Mouse (Mus musculus): ENCODE results near the gene Ube2t.

Ube2t gene

GRCm38 (mm10) chr1:134962053-134962803 lies at the start of gene Ube2t:
Ube2t (plus strand) TSS chr1:134962565.
- no peak for TF ChIP-seq GATA4 (IDR thresholded peaks at IDR 0.05; ENCODE audit: insufficient replicate concordance, low read length)

GRCm38 (mm10) chr1:134913535-134913934 lies 48.8 kb upstream of the Ube2t start:
- TF ChIP-seq GATA4 (IDR thresholded peaks at IDR 0.05; ENCODE audit: insufficient replicate concordance, low read length) = no peak

- no peak for TF ChIP-seq GATA4 (IDR thresholded peaks at IDR 0.05; ENCODE audit: insufficient replicate concordance, low read length)
These were observed 46.9 kb upstream of the Ube2t start for GRCm38 (mm10) chr1:134915421-134915820.

GRCm38 (mm10) chr1:134919010-134919409 lies 43.4 kb upstream of the Ube2t start:
- no peak for TF ChIP-seq GATA4 (IDR thresholded peaks at IDR 0.05; ENCODE audit: insufficient replicate concordance, low read length)

- no peak for TF ChIP-seq GATA4 (IDR thresholded peaks at IDR 0.05; ENCODE audit: insufficient replicate concordance, low read length)
These were observed 29.9 kb upstream of the Ube2t start for GRCm38 (mm10) chr1:134932431-134932830.

- no peak for TF ChIP-seq GATA4 (IDR thresholded peaks at IDR 0.05; ENCODE audit: insufficient replicate concordance, low read length)
These were observed 26.0 kb upstream of the Ube2t start for GRCm38 (mm10) chr1:134936335-134936734.

- TF ChIP-seq GATA4 (IDR thresholded peaks at IDR 0.05; ENCODE audit: insufficient replicate concordance, low read length) = no peak
These were observed 24.1 kb upstream of the Ube2t start for GRCm38 (mm10) chr1:134938233-134938632.

GRCm38 (mm10) chr1:134940863-134941262 lies 21.5 kb upstream of the Ube2t start:
- TF ChIP-seq GATA4 (IDR thresholded peaks at IDR 0.05; ENCODE audit: insufficient replicate concordance, low read length) = no peak

- no peak for TF ChIP-seq GATA4 (IDR thresholded peaks at IDR 0.05; ENCODE audit: insufficient replicate concordance, low read length)
These were observed 19.5 kb upstream of the Ube2t start for GRCm38 (mm10) chr1:134942898-134943297.

- TF ChIP-seq GATA4 (IDR thresholded peaks at IDR 0.05; ENCODE audit: insufficient replicate concordance, low read length) = no peak
These were observed 14.8 kb upstream of the Ube2t start for GRCm38 (mm10) chr1:134947590-134947989.

- no peak for TF ChIP-seq GATA4 (IDR thresholded peaks at IDR 0.05; ENCODE audit: insufficient replicate concordance, low read length)
These were observed 12.4 kb upstream of the Ube2t start for GRCm38 (mm10) chr1:134949946-134950345.

GRCm38 (mm10) chr1:134955050-134955636 lies 7.2 kb upstream of the Ube2t start:
- TF ChIP-seq GATA4 (IDR thresholded peaks at IDR 0.05; ENCODE audit: insufficient replicate concordance, low read length) = no peak

- no peak for TF ChIP-seq GATA4 (IDR thresholded peaks at IDR 0.05; ENCODE audit: insufficient replicate concordance, low read length)
These were observed 6.7 kb upstream of the Ube2t start, which contains the start of gene Ppp1r12b for GRCm38 (mm10) chr1:134955637-134956176. Ppp1r12b (minus strand) TSS chr1:134955942.

- no peak for TF ChIP-seq GATA4 (IDR thresholded peaks at IDR 0.05; ENCODE audit: insufficient replicate concordance, low read length)
These were observed 1.7 kb upstream of the Ube2t start for GRCm38 (mm10) chr1:134960634-134961033.

- TF ChIP-seq GATA4 (IDR thresholded peaks at IDR 0.05; ENCODE audit: insufficient replicate concordance, low read length) = no peak
These were observed 456 bp downstream of the Ube2t start for GRCm38 (mm10) chr1:134962821-134963220.

- no peak for TF ChIP-seq GATA4 (IDR thresholded peaks at IDR 0.05; ENCODE audit: insufficient replicate concordance, low read length)
These were observed 3.1 kb downstream of the Ube2t start for GRCm38 (mm10) chr1:134965430-134965829.
